Mouse (Mus musculus) heart, postnatal 0 days (tissue): ENCODE results near the gene Wdr48. TPM values are rescaled to one million over a fixed set of nuclear protein-coding genes. Genes with fewer than 3 reads are reported as not detected.
A peak's percentile ranks its signal among the peaks of the same experiment; 100 is the strongest.

ENCODE experiments used
- ATAC-seq: fragments of 200-750 bp; cut with Nextera tagmentation; 2 replicates; pipeline ENCODE4 v1.8.0; 2017; ENCODE audit warnings: low read depth, moderate number of reproducible peaks, moderate library complexity; ENCODE audit not compliant: insufficient read depth
- DNase-seq: peaks from one replicate; pipeline ENCODE4 v3.0.0-alpha.2; 2016; ENCODE audit warnings: low spot score
- H3K27ac ChIP-seq: fragments of 300-500 bp; sonication (generic); 2 replicates; pipeline ENCODE4 v1.5.1; 2014; ENCODE audit warnings: low read depth, mild to moderate bottlenecking
- H3K27me3 ChIP-seq: fragments of 300-500 bp; sonication (generic); 2 replicates; pipeline ENCODE4 v1.6.1; 2014; ENCODE audit warnings: low read length, mixed read lengths; ENCODE audit not compliant: control insufficient read depth, insufficient read depth
- H3K36me3 ChIP-seq: fragments of 300-500 bp; sonication (generic); replicated peaks from 2 replicates; pipeline ENCODE4 v1.6.1; 2014; ENCODE audit warnings: low read length, mixed read lengths; ENCODE audit not compliant: control insufficient read depth, insufficient read depth
- H3K4me1 ChIP-seq: fragments of 300-500 bp; sonication (generic); 2 replicates; pipeline ENCODE4 v1.6.1; 2014; ENCODE audit warnings: antibody characterized with exemption; ENCODE audit not compliant: control insufficient read depth, insufficient read depth
- H3K4me2 ChIP-seq: fragments of 300-500 bp; sonication (generic); 2 replicates; pipeline ENCODE4 v1.6.1; 2014; ENCODE audit warnings: low read depth, mild to moderate bottlenecking, low read length, moderate library complexity
- H3K4me3 ChIP-seq: fragments of 300-500 bp; sonication (generic); 2 replicates; pipeline ENCODE4 v1.5.1; 2014; ENCODE audit warnings: low read depth, low read length
- H3K9ac ChIP-seq: fragments of 300-500 bp; sonication (generic); replicated peaks from 2 replicates; pipeline ENCODE4 v1.6.1; 2014; ENCODE audit warnings: low read depth, low read length, mixed read lengths
- H3K9me3 ChIP-seq: fragments of 300-500 bp; sonication (generic); replicated peaks from 2 replicates; pipeline ENCODE4 v1.6.1; 2016; ENCODE audit warnings: low read length; ENCODE audit not compliant: control insufficient read depth
- CTCF ChIP-seq: IDR thresholded peaks from 2 replicates; pipeline ENCODE4 v1.5.1; 2016; ENCODE audit warnings: antibody characterized with exemption, control low read depth, low read depth
- EP300 ChIP-seq: IDR thresholded peaks from 2 replicates; pipeline ENCODE4 v1.6.1; 2016; ENCODE audit warnings: antibody characterized with exemption, low read depth
- WGBS: fragments of 180-500 bp; shearing (Covaris S2); extraction: QIAGEN DNeasy Blood & Tissue Kit; methylation state at CpG from one replicate; pipeline ENCODE4 v1.1.7; 2014; 5-methylcytosine and 5-hydroxymethylcytosine counted together
- polyA plus RNA-seq: library from polyadenylated mRNA; unstranded; fragments of >200 nt; fragmentation: Nextera tagmentation; extraction: Ambion mirVana; gene quantifications from 2 replicates; pipeline ENCODE4 v1.2.1, GENCODE M21; 2015
- total RNA-seq: library from RNA; depleted of rRNA; stranded (reverse); fragments of >200 nt; gene quantifications from 2 replicates; pipeline ENCODE4 v1.2.3, GENCODE M21; 2014; ENCODE audit warnings: low replicate concordance; rRNA removed

Gene Wdr48
- total and polyA plus RNA-seq, 2 experiments from 2014 or later = 19.4 to 25.3 TPM

DNA sequence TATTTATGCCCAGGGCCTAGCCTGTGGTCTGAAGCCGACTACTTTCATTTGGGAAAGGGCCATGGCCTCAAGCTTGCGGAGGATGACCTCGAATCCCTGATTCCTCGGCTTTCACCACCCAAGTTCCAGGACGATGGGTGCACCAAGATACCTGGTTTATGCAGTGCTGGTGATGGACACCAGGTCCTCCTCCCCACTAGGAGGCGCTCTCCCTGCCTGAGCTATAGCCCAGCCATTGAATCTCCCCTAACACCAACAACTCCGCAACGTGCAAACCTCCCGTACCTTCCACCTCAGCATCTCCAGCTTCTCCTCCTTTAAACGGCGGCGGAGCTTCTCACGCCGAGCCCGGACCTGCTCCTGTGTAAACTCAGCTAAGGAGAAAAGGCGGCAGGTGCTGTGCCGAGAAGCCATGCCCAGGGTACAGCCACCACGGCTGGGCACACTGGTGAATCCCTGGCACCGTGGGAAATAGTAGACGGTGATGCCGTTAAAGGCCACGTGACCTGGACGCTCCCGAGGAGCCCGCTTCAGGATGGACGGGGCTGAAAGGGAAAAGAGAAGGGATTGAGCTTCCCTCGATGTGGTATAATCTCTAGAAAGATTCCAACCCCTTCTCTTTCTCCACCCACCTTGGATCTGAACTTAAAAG is 79.3 kb downstream of the Wdr48 start:
- H3K27me3 ChIP-seq = no peaks in the 10 kb centered on the region
- no peak for DNase-seq
- H3K4me3 ChIP-seq = no peak overlapping the region
- TF ChIP-seq CTCF (peak; percentile 42), EP300 (no peak)
- whole genome bisulfite sequencing = 92% methylated on average over 27 of the region's 27 CpGs
- no peak overlapping the region for H3K4me2 ChIP-seq
- H3K4me1 ChIP-seq = peaks cover 43% of the 10 kb centered on the region
- no peaks in the 10 kb centered on the region for H3K9me3 ChIP-seq
- H3K36me3 ChIP-seq = peaks cover 50% of the 10 kb centered on the region
- no peak for ATAC-seq
- no peak overlapping the region for H3K27ac ChIP-seq
- H3K9ac ChIP-seq = no peak overlapping the region

DNA sequence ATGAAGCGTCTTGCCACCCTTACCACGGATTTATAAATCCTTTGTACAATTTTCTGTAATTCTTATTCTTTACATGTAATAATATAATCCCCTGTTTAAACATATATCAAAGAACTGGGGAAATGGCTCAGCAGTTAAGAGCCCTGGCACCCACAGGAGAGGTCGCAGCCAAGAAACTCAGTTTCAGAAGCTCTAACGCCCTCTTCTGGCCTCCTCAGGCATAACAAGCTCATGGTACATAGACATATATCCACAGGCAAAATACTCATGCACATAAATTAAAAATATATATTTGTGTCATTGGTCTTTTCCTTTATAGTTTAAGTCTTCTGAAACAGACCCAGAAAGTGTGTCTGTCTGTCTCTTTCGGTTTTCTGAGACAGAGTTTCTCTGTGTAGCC is 79.9 kb downstream of the Wdr48 start:
- ATAC-seq (no peak), DNase-seq (no peak)
- WGBS = 77% methylated on average over 5 of the region's 5 CpGs
- Histone ChIP-seq H3K27me3 (no peaks in the 10 kb centered on the region), H3K36me3 (peaks cover 50% of the 10 kb centered on the region), H3K4me1 (peaks cover 48% of the 10 kb centered on the region), H3K4me2 (no peak overlapping the region), H3K9ac (no peak overlapping the region), H3K27ac (no peak overlapping the region), H3K9me3 (no peaks in the 10 kb centered on the region), H3K4me3 (no peak overlapping the region)
- TF ChIP-seq EP300 (no peak), CTCF (0 out of 2 replicates have a peak, but pooled peaks have one; percentile 7)

DNA sequence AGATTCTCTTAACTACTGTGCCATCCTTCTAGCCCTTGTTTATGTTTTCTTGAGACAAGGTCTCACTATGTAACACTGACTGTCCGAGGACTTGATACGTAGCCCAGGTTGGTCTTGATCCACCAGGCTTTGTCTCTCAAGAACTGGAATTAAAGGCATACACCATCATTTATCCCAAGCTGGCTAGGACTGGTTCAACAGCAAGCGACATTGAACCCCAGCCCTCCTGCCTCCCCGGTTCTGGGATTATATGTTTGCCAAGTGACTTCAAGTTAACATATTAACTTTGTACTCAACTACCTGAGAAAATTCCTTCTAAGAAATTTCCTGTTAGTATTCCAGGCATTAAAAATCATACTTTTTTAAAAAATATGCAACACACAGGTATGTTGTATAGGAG is 80.6 kb downstream of the Wdr48 start:
- Histone ChIP-seq H3K4me3 (no peak overlapping the region), H3K9me3 (no peaks in the 10 kb centered on the region), H3K4me2 (no peak overlapping the region), H3K9ac (no peak overlapping the region), H3K27me3 (no peaks in the 10 kb centered on the region), H3K27ac (no peak overlapping the region), H3K4me1 (peaks cover 48% of the 10 kb centered on the region), H3K36me3 (peaks cover 50% of the 10 kb centered on the region)
- TF ChIP-seq CTCF = no peak
- no peak for TF ChIP-seq EP300
- DNase-seq (no peak), ATAC-seq (no peak)
- 90% methylated on average over 4 of the region's 4 CpGs for WGBS

Other genes with a start within 250 kb of the Wdr48 start
- 0.65 and 2.0 TPM in 2 replicates for gene Scn10a, start 175.6 kb upstream of the Wdr48 start, total RNA-seq
- 2.0 and 2.1 TPM in 2 replicates for gene Scn10a, start 175.6 kb upstream of the Wdr48 start, polyA plus RNA-seq
- not detected in 2 replicates for gene Scn11a, start 69.4 kb upstream of the Wdr48 start, total RNA-seq
- gene Scn11a, start 69.4 kb upstream of the Wdr48 start, polyA plus RNA-seq = 0.01 and 0.03 TPM in 2 replicates
- gene Gorasp1, start 42.7 kb downstream of the Wdr48 start, total RNA-seq = 10.0 and 63.5 TPM in 2 replicates
- gene Gorasp1, start 42.7 kb downstream of the Wdr48 start, polyA plus RNA-seq = 14.1 and 16.8 TPM in 2 replicates
- 0.27 TPM in 1 of 2 replicates, not detected in the other for gene Ttc21a, start 42.7 kb downstream of the Wdr48 start, total RNA-seq
- 0.05 and 0.07 TPM in 2 replicates for gene Ttc21a, start 42.7 kb downstream of the Wdr48 start, polyA plus RNA-seq
- 23.8 and 96.9 TPM in 2 replicates for gene Csrnp1, start 89.8 kb downstream of the Wdr48 start, total RNA-seq
- 4.0 and 4.2 TPM in 2 replicates for gene Csrnp1, start 89.8 kb downstream of the Wdr48 start, polyA plus RNA-seq
- 140 and 178 TPM in 2 replicates for gene Xirp1, start 128.7 kb downstream of the Wdr48 start, total RNA-seq
- 38.4 and 45.1 TPM in 2 replicates for gene Xirp1, start 128.7 kb downstream of the Wdr48 start, polyA plus RNA-seq
- 1.5 and 5.2 TPM in 2 replicates for gene Cx3cr1, start 175.0 kb downstream of the Wdr48 start, total RNA-seq
- gene Cx3cr1, start 175.0 kb downstream of the Wdr48 start, polyA plus RNA-seq = 4.1 and 4.7 TPM in 2 replicates
- not detected in 2 replicates for gene Ccr8, start 197.2 kb downstream of the Wdr48 start, total RNA-seq
- gene Ccr8, start 197.2 kb downstream of the Wdr48 start, polyA plus RNA-seq = not detected in 2 replicates
- 16.8 and 24.5 TPM in 2 replicates for gene Slc25a38, start 215.5 kb downstream of the Wdr48 start, total RNA-seq
- 11.3 and 13.4 TPM in 2 replicates for gene Slc25a38, start 215.5 kb downstream of the Wdr48 start, polyA plus RNA-seq
- gene Rpsa, start 232.8 kb downstream of the Wdr48 start, total RNA-seq = 1,454 and 1,728 TPM in 2 replicates
- gene Rpsa, start 232.8 kb downstream of the Wdr48 start, polyA plus RNA-seq = 572 and 602 TPM in 2 replicates